Mouse (Mus musculus) layer of hippocampus, adult 8-10 months (tissue): Measurements from ENCODE around the gene Atxn7l2. TPM values are rescaled to one million over a fixed set of nuclear protein-coding genes. Genes with fewer than 3 reads are reported as not detected.

ENCODE experiments used
- DNase-seq, 2 experiments: peaks; one replicate each; pipeline ENCODE4 v3.0.0; 2022; ENCODE audit warnings: low spot score in 2 of 2
- total RNA-seq, 4 experiments: library from RNA; stranded (reverse); gene quantifications; 2 replicates each; pipeline ENCODE4 v1.2.4; 2022

Gene Atxn7l2
- total RNA-seq, 4 experiments from 2014 or later, result 23.1 to 36.3 (median 29.6) TPM

GRCm38 (mm10) chr3:108206731-108207375 is 3.9 kb downstream of the Atxn7l2 start:
- DNase-seq, result peak in 1 of 2 experiments; percentile 17

GRCm38 (mm10) chr3:108205601-108206000 is 5.1 kb downstream of the Atxn7l2 start:
- peak in 1 of 2 experiments; percentile 3 for DNase-seq

GRCm38 (mm10) chr3:108204470-108204869 is 6.3 kb downstream of the Atxn7l2 start:
- DNase-seq, result peak in 1 of 2 experiments; percentile 5

GRCm38 (mm10) chr3:108203621-108204325 is 7.0 kb downstream of the Atxn7l2 start:
- DNase-seq, result peak; percentile 80 to 88

GRCm38 (mm10) chr3:108203212-108203611 is 7.5 kb downstream of the Atxn7l2 start:
- DNase-seq, result peak in 1 of 2 experiments; percentile 9

DNA sequence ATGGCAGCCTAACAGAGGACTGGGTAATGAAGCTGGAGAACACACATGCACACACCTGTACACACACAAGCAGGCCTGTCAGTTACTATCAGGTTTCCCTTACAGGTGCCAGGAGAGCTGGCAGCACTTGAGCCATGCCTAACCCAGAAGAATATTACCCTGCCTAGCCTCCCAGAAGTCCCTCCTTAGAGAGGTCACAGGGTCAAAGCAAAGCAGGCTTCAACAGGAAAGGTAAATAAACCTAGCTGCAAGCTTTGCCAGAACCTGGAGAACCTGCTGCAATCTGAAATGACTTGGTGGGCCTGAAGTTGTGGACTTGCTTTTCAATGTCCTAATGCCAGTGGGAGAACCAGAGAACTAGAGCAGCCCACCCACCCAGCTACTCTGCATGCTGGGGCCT is 8.2 kb downstream of the Atxn7l2 start:
- no peak for DNase-seq

GRCm38 (mm10) chr3:108200329-108201323 is 10.1 kb downstream of the Atxn7l2 start, which contains the start of gene Cyb561d1:
Gene Cyb561d1, minus strand, starts transcription at chr3:108201212.
- DNase-seq, result peak; percentile 88 to 89

- no peak for DNase-seq
Measured at GRCm38 (mm10) chr3:108199231-108199630, 11.5 kb downstream of the Atxn7l2 start.

GRCm38 (mm10) chr3:108197066-108197497 is 13.7 kb downstream of the Atxn7l2 start:
- DNase-seq, result peak; percentile 75 to 81

DNA sequence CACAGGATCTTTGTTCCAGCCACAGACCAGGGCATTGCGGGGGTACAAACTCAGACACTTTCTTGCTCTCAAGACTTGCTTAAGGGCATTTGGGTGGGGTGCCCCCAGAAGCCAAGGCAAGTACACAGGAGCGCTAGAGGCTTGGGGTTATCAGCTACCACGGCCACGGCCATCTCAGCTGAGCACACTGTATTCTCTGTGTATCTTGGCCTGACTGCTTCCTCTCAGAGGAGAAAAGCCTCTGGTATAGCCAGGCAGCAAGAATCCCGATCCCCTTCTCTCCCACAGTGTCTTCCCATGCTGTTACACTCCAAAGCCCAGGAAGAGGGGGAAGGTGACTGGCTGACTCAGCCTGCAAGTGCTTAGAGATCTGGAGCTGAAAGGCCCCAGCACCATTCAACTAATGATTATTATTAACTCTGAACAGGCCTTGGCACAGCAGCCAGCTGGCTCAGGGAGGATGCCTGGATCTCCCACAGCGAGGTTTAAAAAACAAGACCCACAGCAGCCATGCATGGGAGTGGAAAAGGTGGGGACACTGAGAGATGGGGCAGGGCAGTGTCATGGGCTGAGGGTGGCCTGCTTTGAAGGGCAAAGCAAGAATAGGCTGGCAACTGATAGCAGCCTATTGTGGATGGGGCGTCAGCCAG is 14.7 kb downstream of the Atxn7l2 start:
- DNase-seq, result peak; percentile 74 to 79

DNA sequence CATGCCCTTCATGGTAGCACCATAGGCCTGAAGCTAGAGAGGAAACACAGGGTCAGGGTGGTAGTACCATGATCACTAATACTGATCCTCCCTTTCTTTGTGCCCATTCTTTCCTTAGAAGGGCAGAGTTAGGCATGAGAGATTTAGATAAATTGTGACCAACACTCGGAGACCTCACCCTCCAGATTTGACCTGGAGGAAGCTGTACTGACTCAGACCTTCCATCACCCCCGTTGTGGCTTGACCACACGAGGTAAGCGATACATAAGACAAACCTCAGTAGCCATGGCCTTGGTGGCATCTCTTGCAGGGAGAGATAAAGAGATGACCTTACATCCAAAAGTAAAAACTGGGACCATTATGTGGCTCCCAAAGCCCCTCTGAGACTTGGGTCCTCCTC is 15.4 kb downstream of the Atxn7l2 start:
- DNase-seq, result no peak

- no peak for DNase-seq
Measured at GRCm38 (mm10) chr3:108193686-108194085, 17.0 kb downstream of the Atxn7l2 start.

GRCm38 (mm10) chr3:108189897-108190296 is 20.8 kb downstream of the Atxn7l2 start:
- no peak for DNase-seq

- no peak for DNase-seq
Measured at GRCm38 (mm10) chr3:108188716-108189490, 21.8 kb downstream of the Atxn7l2 start.

GRCm38 (mm10) chr3:108187111-108187795 is 23.5 kb downstream of the Atxn7l2 start:
- DNase-seq, result no peak

GRCm38 (mm10) chr3:108186098-108187047 is 24.4 kb downstream of the Atxn7l2 start, which contains the start of gene Amigo1:
Gene Amigo1, plus strand, starts transcription at chr3:108186335.
- DNase-seq, result no peak

- DNase-seq, result no peak
Measured at GRCm38 (mm10) chr3:108185460-108186097, 25.2 kb downstream of the Atxn7l2 start.

DNA sequence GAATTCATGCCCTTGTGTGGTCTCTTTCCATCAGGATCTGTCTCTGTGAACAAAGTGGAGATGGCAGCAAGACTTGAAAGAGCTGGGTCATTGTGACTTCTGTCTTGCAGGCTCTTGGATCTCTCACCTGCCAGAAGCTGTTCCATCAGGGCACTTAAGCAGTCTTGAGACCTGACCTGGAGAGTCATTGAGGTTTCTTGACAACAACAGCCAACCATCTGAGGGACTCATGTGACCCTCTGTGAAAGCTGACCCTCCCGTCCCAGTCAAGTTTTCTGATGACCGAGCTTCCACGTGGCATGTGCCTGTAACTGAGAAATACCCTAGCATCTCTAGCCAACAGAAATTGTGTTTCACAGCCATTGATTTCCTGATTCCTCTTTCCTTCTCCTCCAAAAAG is 26.0 kb downstream of the Atxn7l2 start:
- no peak for DNase-seq
